Mouse (Mus musculus) heart, embryonic 16.5 days (tissue): ENCODE measurements around the gene Gm21987. TPM values are rescaled to one million over a fixed set of nuclear protein-coding genes. Genes with fewer than 3 reads are reported as not detected.

Experiments used
- ATAC-seq: fragments of 200-750 bp; cut with Nextera tagmentation; replicated peaks from 2 replicates; pipeline ENCODE4 v1.8.0; 2017; ENCODE audit warnings: moderate number of reproducible peaks; ENCODE audit not compliant: insufficient read depth, low FRiP score; ENCODE audit errors: extremely low read depth
- H3K27ac ChIP-seq: fragments of 300-500 bp; sonication (generic); 2 replicates; pipeline ENCODE4 v1.5.1; 2014; ENCODE audit warnings: mild to moderate bottlenecking, low read length, control low read depth, moderate library complexity
- H3K27me3 ChIP-seq: fragments of 300-500 bp; sonication (generic); 2 replicates; pipeline ENCODE4 v1.6.1; 2014; ENCODE audit warnings: low read length, mixed read lengths; ENCODE audit not compliant: control insufficient read depth, insufficient read depth
- H3K36me3 ChIP-seq: fragments of 300-500 bp; sonication (generic); 2 replicates; pipeline ENCODE4 v1.6.1; 2014; ENCODE audit not compliant: control insufficient read depth, insufficient read depth
- H3K4me1 ChIP-seq: fragments of 300-500 bp; sonication (generic); 2 replicates; pipeline ENCODE4 v1.6.1; 2014; ENCODE audit warnings: low read length, mixed read lengths; ENCODE audit not compliant: control insufficient read depth, insufficient read depth
- H3K4me2 ChIP-seq: fragments of 300-500 bp; sonication (generic); 2 replicates; pipeline ENCODE4 v1.6.1; 2014; ENCODE audit warnings: low read depth, mild to moderate bottlenecking, control low read depth, low read length
- H3K4me3 ChIP-seq: fragments of 300-500 bp; sonication (generic); 2 replicates; pipeline ENCODE4 v1.5.1; 2014; ENCODE audit warnings: mild to moderate bottlenecking, control low read depth, low read length
- H3K9ac ChIP-seq: fragments of 300-500 bp; sonication (generic); 2 replicates; pipeline ENCODE4 v1.6.1; 2014; ENCODE audit warnings: low read length, control low read depth
- H3K9me3 ChIP-seq: fragments of 300-500 bp; sonication (generic); replicated peaks from 2 replicates; pipeline ENCODE4 v1.6.1; 2016; ENCODE audit warnings: low read length; ENCODE audit not compliant: control insufficient read depth
- WGBS: fragments of 180-500 bp; shearing (Covaris S2); extraction: QIAGEN DNeasy Blood & Tissue Kit; methylation state at CpG from one replicate; pipeline ENCODE4 v1.1.7; 2014; 5-methylcytosine and 5-hydroxymethylcytosine counted together
- polyA plus RNA-seq: library from polyadenylated mRNA; unstranded; fragments of >200 nt; fragmentation: Nextera tagmentation; extraction: Ambion mirVana; gene quantifications from 2 replicates; pipeline ENCODE4 v1.2.1, GENCODE M21; 2015

The Gm21987 gene
- 2.3 and 4.6 TPM in 2 replicates for polyA plus RNA-seq

- H3K27ac ChIP-seq: peak within 1 kb of the TSS; percentile 98
- H3K27me3 ChIP-seq: no peaks in the 10 kb centered on the region
- H3K4me3 ChIP-seq: peak within 1 kb of the TSS; percentile 94
- WGBS: 3% methylated on average over 35 of the region's 35 CpGs
- H3K36me3 ChIP-seq: peaks cover 8% of the 10 kb centered on the region; the same call in 1 of the 2 replicates
- H3K4me1 ChIP-seq: peaks cover 41% of the 10 kb centered on the region
- H3K4me2 ChIP-seq: peak within 1 kb of the TSS; percentile 81
- H3K9ac ChIP-seq: peak within 1 kb of the TSS; percentile 98
- H3K9me3 ChIP-seq: no peaks in the 10 kb centered on the region
- peak; percentile 87 for ATAC-seq
These were observed at the start of gene Gm21987, which contains the start of gene Cox17 for GRCm38 (mm10) chr16:38346529-38347325. Gene Gm21987, plus strand, starts transcription at chr16:38347040. Gene Cox17, plus strand, starts transcription at chr16:38346991.

DNA sequence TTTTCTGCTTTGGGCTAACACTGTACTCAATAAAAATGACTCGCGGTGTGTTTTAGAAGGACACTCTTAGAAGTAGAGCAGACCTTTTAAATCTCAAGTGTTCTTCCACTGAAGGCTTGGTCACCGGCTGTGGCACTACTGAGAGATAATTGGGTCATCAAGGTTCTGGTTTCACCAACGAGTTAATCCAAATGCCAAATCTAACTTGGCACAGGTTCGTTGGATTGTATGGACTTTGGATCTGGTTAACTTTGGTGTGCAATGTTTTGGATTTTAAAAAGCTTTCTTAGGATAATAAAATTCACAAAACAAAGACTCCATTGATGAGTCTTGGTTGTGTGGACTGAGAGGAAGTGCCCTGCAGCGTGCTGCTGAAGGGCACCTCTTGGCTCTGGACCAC, 48.4 kb upstream of the Gm21987 start:
- no peak for ATAC-seq
- Histone ChIP-seq H3K36me3 (no peaks in the 10 kb centered on the region), H3K27me3 (no peaks in the 10 kb centered on the region), H3K4me2 (no peak overlapping the region), H3K9me3 (no peaks in the 10 kb centered on the region), H3K4me1 (peaks cover 3% of the 10 kb centered on the region; the same call in 1 of the 2 replicates), H3K27ac (no peak overlapping the region), H3K9ac (no peak overlapping the region), H3K4me3 (no peak overlapping the region)
- WGBS: 74% methylated on average over 6 of the region's 6 CpGs

DNA sequence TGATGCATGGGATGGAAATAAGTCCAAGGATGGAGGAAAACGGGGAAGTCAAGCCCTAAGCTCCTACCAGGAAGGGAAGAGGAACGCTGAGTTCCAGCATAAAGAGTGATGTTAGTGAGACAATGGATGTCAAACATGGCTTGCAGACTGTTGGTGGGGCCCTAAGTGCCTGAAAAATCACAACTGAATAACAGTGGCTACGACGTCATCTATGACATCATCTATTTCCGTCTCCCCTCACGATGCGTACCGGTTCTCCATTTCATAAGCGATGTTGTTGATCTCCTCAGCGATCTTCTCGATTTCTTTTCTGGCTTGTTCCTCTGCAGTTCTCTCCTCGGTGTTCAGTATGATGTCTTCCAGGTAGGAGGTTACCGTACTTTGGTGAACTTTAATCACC, 44.5 kb upstream of the Gm21987 start:
- Histone ChIP-seq H3K27me3 (no peaks in the 10 kb centered on the region), H3K4me3 (no peak overlapping the region), H3K4me1 (no peaks in the 10 kb centered on the region), H3K9me3 (no peaks in the 10 kb centered on the region), H3K27ac (no peak overlapping the region), H3K4me2 (no peak overlapping the region), H3K9ac (no peak overlapping the region), H3K36me3 (no peaks in the 10 kb centered on the region)
- 82% methylated on average over 13 of the region's 13 CpGs for WGBS
- no peak for ATAC-seq

- no peak for ATAC-seq
These were observed 42.2 kb upstream of the Gm21987 start for GRCm38 (mm10) chr16:38304460-38305194.

GRCm38 (mm10) chr16:38306571-38307220, 40.1 kb upstream of the Gm21987 start:
- Histone ChIP-seq H3K27ac (no peak overlapping the region), H3K9ac (no peak overlapping the region), H3K9me3 (no peaks in the 10 kb centered on the region), H3K27me3 (no peaks in the 10 kb centered on the region), H3K4me2 (no peak overlapping the region), H3K36me3 (no peaks in the 10 kb centered on the region), H3K4me3 (no peak overlapping the region), H3K4me1 (no peaks in the 10 kb centered on the region)
- no peak for ATAC-seq
- WGBS: 53% methylated on average over 18 of the region's 18 CpGs

More at GRCm38 (mm10) chr16:38304460-38305194, 42.2 kb upstream of the Gm21987 start:
- Histone ChIP-seq H3K27ac (no peak overlapping the region), H3K9me3 (no peaks in the 10 kb centered on the region), H3K27me3 (no peaks in the 10 kb centered on the region), H3K4me1 (no peaks in the 10 kb centered on the region), H3K9ac (no peak overlapping the region), H3K4me2 (peak overlapping the region; percentile 33; the same call in 1 of the 2 replicates), H3K4me3 (no peak overlapping the region), H3K36me3 (no peaks in the 10 kb centered on the region)
- WGBS: 62% methylated on average over 17 of the region's 17 CpGs

DNA sequence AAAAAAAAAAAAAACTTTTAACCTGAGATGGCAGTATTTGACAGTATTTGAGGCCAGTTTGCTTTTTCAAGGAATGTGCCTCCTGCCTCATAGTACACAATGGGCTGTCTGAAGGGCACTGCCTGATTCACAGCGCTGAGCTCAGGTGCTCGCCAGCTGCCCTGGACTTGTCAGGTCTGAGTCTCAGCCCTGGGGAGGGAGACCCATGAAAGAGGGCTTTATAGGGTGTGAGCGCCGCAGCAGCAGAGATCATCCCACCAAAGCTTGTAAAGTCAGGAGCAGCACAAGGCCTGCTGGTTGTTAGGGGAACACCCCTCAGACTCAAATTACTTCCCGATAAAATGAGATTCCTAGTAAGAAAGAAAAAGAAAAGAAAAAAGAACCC, 39.6 kb upstream of the Gm21987 start:
- ATAC-seq: no peak
- Histone ChIP-seq H3K4me2 (no peak overlapping the region), H3K27ac (no peak overlapping the region), H3K36me3 (no peaks in the 10 kb centered on the region), H3K9ac (no peak overlapping the region), H3K4me3 (no peak overlapping the region), H3K27me3 (no peaks in the 10 kb centered on the region), H3K9me3 (no peaks in the 10 kb centered on the region), H3K4me1 (no peaks in the 10 kb centered on the region)
- WGBS: 64% methylated on average over 5 of the region's 5 CpGs

- Histone ChIP-seq H3K4me2 (no peak overlapping the region), H3K9me3 (no peaks in the 10 kb centered on the region), H3K27ac (no peak overlapping the region), H3K4me3 (no peak overlapping the region), H3K9ac (no peak overlapping the region), H3K4me1 (no peaks in the 10 kb centered on the region), H3K36me3 (no peaks in the 10 kb centered on the region), H3K27me3 (no peaks in the 10 kb centered on the region)
- WGBS: 57% methylated on average over 7 of the region's 7 CpGs
- ATAC-seq: no peak
These were observed 39.2 kb upstream of the Gm21987 start for GRCm38 (mm10) chr16:38307651-38308050.

DNA sequence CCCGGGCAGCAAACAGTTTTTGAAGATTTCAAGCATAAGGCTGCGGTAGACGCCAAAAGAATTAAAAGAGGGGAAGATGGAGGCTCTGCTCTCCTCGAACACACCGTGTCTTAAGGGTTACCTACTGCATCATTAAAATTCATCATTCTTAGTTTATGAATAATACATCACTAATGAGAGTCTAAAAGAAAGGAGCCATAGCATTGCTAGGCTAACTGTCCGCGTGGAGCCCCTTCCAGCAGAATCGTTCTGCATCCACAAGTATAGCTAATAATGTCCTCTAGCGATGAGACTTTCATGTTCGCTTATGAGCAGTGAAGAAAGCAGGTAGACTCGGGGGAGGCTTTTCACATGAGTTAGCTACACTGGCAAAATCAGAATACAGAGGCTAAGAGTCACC, 38.6 kb upstream of the Gm21987 start:
- H3K4me2 ChIP-seq: no peak overlapping the region
- no peaks in the 10 kb centered on the region for H3K9me3 ChIP-seq
- H3K9ac ChIP-seq: no peak overlapping the region
- no peak overlapping the region for H3K27ac ChIP-seq
- WGBS: 87% methylated on average over 11 of the region's 11 CpGs
- no peak overlapping the region for H3K4me3 ChIP-seq
- H3K4me1 ChIP-seq: no peaks in the 10 kb centered on the region
- ATAC-seq: no peak
- no peaks in the 10 kb centered on the region for H3K36me3 ChIP-seq
- no peaks in the 10 kb centered on the region for H3K27me3 ChIP-seq
